Mouse (Mus musculus) heart, postnatal 0 days (tissue): ENCODE data around the gene Bclaf1.

ENCODE experiments used
- CTCF ChIP-seq: IDR thresholded peaks from 2 replicates; pipeline ENCODE4 v1.5.1; 2016; ENCODE audit warnings: antibody characterized with exemption, control low read depth, low read depth
- EP300 ChIP-seq: IDR thresholded peaks from 2 replicates; pipeline ENCODE4 v1.6.1; 2016; ENCODE audit warnings: antibody characterized with exemption, low read depth

DNA sequence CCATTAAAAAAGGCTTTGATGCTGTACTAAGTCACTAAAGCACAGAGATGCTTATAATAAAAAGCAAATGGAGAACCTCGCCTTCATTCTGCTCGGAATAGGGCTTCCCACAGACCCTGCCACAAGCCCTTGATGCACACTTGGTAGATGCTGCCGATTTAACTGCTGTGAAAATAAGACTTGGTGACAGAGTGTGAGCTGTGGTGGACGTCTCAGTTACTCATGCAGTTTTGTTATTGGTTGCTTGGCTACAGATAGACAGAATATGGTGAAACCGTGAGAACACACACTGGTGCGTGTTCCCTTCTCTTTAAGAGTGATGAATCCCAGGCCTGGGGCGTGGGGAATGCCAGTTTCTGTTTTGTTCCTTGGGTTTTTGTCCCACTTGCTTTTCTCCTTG, 43.3 kb upstream of the Bclaf1 start:
- TF ChIP-seq CTCF (no peak), EP300 (no peak)
